Mouse (Mus musculus) layer of hippocampus, postnatal 10 days (tissue): Measurements from ENCODE around the gene Epdr1. TPM values are rescaled to one million over a fixed set of nuclear protein-coding genes. Genes with fewer than 3 reads are reported as not detected.

Source experiments
- DNase-seq, 2 experiments: peaks; one replicate each; pipeline ENCODE4 v3.0.0; 2021; ENCODE audit warnings: low spot score in 2 of 2
- long read RNA-seq: library from polyadenylated mRNA; stranded (forward); transcript quantifications from one replicate; pipeline ENCODE4 v2.0.0, GENCODE M21; 2023
- total RNA-seq, 2 experiments: library from RNA; stranded (reverse); gene quantifications; 2 replicates each; pipeline ENCODE4 v1.2.3; 2021

Epdr1 gene
- total RNA-seq: 10 to 100 TPM; 36.3 to 42.2 TPM
- long read RNA-seq, transcript Epdr1-201 (3 exons, 2,363 nt): major isoform, 88 of 98 reads
- long read RNA-seq, partial matches to known transcripts: 1 of 98 reads
- long read RNA-seq, other reads (novel, unspliced or antisense): 9 of 98 reads

DNA sequence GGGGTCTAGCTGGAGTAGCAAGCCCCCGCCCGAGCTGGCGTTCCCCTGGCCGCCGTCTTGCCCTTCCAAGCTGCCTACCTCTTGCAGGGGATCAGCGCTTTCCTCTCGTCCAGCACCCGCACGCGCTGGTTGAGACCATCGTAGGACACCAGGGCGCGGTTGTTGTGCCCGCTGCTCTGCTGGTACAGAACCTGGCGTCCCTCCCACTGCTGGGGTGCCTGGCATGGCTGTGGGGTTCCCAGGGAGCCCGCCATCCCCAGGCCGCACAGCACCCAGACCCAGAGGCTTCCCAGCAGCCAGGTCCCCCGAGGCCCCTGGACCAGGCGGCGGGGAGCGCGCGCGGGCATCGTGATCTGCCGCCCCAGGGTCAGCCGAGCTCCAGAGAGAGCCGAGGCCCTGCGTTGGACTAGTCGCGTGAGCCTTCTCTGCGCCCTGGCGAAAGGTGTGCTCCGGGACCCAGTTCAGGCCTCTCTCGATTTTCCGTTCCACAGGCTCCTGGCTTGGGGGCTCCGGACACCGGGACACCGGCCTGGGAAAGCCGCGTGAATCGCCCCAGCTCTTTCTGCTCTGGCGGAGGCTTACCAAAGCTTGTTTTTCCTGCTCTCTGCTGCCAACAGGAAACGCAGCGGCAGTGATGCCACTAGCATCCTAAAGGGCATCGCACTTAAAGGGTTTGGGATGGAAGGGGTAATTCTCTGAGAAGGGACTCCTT is at the start of gene Epdr1:
TSS of gene Epdr1 (minus strand) at position 712 of the 712 bp plus-strand sequence.
- peak; percentile 72 to 80 for DNase-seq

- DNase-seq: no peak
These were observed 48.8 kb upstream of the Epdr1 start for GRCm38 (mm10) chr13:19668355-19669140.

DNA sequence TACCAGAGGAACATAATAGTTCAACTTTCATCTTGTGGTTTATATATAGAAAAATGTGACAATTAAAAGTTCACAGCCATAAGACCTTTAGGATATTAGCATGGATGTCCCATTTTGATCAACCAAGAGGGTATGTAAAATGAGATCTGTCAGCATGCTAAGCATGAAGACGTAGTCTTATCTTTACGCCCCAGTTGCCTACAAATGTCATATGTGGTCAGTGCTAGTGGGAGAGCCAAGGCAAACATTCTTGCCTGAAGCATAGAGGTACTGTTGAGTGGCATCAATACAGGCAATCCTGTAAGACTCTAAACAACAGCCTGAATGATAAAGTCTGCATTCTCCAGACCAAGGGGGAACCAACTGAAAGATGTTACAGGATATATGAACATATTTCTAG is 32.7 kb upstream of the Epdr1 start:
- DNase-seq: no peak

DNA sequence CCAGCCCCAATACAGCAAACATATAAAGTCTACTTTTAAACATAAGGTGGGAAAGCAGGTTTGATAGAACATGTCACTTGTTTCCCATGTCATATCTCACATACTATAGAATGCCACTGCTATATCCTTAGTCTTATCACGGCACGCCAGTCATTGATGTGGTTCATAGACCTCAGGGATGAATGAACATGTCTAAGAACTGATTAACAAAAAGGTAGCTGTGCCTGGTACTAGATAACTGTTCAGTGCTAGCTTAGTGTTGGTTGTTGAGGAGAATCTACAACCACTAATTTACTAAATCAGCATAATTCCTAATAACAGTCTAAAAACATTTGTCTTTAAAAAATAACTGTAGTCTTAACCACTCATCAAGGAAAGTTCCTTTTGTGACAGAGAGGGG is 30.1 kb upstream of the Epdr1 start:
- no peak for DNase-seq

DNA sequence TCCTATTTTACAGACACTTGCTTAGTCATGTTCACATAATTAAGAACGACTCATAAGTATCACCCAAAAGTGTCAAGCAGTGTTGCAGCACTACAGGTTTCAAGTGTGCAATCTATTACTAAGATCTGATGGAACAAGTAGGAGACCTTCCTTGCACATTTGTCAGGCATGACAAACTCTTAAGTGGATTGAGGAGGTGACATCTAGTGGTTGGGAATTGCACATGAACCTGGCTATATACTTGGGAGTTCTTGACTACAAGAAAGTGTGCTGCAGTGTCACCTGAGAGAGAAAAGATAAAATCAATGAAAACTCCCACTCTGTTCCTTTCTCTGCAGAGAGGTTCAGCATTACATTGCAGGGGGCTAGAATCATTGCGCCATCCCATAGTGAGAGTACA is 24.5 kb upstream of the Epdr1 start:
- DNase-seq: no peak

GRCm38 (mm10) chr13:19643519-19643918 is 23.8 kb upstream of the Epdr1 start:
- DNase-seq: no peak

GRCm38 (mm10) chr13:19640203-19640851 is 20.6 kb upstream of the Epdr1 start:
- DNase-seq: no peak

DNA sequence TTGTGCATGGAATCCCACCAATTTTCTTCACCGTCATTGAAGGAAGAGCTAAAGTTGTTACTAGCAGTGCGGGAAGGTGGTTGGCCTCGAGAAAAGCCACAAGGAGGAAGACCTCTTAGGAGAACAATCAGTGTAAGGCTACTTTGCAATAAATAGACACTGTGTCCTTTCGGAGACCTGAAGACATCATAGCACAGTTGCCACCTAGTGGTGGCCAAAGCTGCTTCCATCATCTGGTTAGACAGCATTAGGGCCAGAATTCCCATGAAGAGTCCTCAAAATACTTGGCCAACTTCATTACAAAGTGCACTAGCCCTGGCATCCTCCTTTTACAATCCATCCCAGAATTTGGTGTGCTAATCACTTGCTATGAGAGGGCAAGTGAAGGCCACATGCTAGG is 16.4 kb upstream of the Epdr1 start:
- no peak for DNase-seq

GRCm38 (mm10) chr13:19630768-19631709 is 11.3 kb upstream of the Epdr1 start:
- no peak for DNase-seq

GRCm38 (mm10) chr13:19626473-19626872 is 6.7 kb upstream of the Epdr1 start:
- no peak for DNase-seq

DNA sequence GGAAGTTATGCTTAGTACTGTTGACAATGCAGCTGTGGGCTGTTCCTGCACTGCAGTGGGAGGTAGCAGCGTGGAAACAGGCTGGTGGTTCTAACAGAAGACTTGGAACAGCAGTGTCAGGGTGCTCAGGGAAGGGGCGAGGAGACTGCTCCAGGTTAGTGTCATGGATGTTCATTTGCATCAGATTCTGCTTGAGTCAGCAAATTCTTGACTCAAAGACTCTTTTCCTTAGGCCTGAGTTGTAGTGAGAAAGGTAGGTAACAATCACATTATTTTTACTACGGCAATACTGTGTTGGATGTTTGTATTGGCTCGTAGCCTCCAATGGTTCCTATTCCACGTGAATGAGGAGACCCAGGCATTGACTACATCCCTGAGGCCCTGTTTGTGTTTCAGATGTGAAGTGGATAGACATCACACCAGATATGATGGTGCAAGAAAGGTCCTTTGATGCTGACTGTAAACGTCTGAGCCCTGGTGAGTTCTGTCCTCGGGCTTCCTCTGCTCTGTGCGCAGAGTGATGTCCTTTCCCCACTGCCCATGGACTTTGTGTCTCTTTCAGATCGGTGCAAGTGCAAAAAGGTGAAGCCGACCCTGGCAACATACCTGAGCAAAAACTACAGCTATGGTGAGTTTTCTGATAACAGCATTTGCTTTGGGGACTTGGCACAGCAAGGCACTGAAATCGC is 5.0 kb upstream of the Epdr1 start:
- no peak for DNase-seq

GRCm38 (mm10) chr13:19623228-19623905 is 3.6 kb upstream of the Epdr1 start:
- peak; percentile 40 to 53 for DNase-seq

- DNase-seq: no peak
These were observed 3.0 kb upstream of the Epdr1 start, which contains the start of gene Sfrp4 for GRCm38 (mm10) chr13:19622573-19623227. TSS of gene Sfrp4 (plus strand) at chr13:19623104.

- no peak for DNase-seq
These were observed 899 bp downstream of the Epdr1 start for GRCm38 (mm10) chr13:19618841-19619215.

DNA sequence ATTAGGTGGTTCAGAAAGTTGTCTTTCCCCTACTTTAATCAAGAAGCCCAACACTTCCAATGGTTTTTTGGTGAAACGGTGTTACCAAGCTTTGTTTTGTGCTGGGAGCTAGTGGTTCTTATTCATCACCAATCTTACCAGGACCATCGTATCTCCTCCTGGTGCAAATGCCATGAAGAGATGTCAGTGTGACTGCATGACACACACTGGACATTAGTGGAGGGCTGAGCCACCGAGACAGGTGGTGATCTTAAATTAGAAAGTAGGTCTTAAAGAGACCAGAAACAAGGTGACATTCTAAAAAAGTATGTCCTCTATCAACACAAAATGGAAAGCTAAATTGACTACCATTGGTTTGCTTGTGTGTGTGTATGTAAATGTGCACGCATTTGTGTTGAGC is 1.6 kb downstream of the Epdr1 start:
- no peak for DNase-seq

DNA sequence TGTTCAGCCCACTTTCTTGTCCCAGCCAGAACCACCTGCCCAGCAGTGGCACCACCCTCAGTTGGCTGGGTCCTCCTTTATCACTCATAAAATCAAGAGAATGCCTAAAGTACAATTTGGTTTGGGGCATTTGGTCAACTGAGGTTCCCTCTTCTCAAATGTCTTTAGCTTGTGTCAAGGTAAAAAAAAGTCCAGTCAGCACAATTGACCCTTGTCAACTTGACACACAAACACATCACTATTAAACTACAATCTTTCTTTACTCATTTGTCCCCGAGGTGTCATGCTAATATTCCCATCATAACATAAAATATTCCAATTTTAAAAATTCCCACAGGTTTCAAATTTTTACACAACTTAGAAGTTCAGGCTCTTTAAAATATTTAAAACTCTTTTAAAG is 5.4 kb downstream of the Epdr1 start:
- no peak for DNase-seq

- no peak for DNase-seq
These were observed 6.3 kb downstream of the Epdr1 start for GRCm38 (mm10) chr13:19613426-19613825.

GRCm38 (mm10) chr13:19612963-19613362 is 6.8 kb downstream of the Epdr1 start:
- DNase-seq: no peak

- no peak for DNase-seq
These were observed 7.4 kb downstream of the Epdr1 start for GRCm38 (mm10) chr13:19612348-19612747.
